Mouse (Mus musculus): ENCODE measurements around the gene Il1rap. TPM values are rescaled to one million over a fixed set of nuclear protein-coding genes. Genes with fewer than 3 reads are reported as not detected.

Il1rap gene
- total RNA-seq (2012; rRNA removed) (5.5 and 5.9 TPM in 2 replicates), polyA plus RNA-seq (2012; ENCODE audit: insufficient read depth in 1 of 2, insufficient read length in 2 of 2, low read depth in 1 of 2, low replicate concordance in 2 of 2, missing spikeins in 1 of 2) (1 to 10 TPM in 1 of 2 experiments, not detected in 1; 5.4 TPM)

GRCm38 (mm10) chr16:26581048-26581912, at the start of gene Il1rap:
Gene Il1rap, plus strand, starts transcription at chr16:26581704.
- DNase-seq (ENCODE audit: low read depth, low spot score), result peak; percentile 93
- no peaks in the 10 kb centered on the region; a peak in 1 of 4 replicates for H3K4me1 ChIP-seq (ENCODE audit: control insufficient read depth in 1 of 2, insufficient read depth in 2 of 2, low read length in 2 of 2)
- peak within 1 kb of the TSS; percentile 10 for H3K27ac ChIP-seq (ENCODE audit: control insufficient read depth, low read depth, low read length)
- H3K79me2 ChIP-seq (ENCODE audit: control insufficient read depth, insufficient read depth, low read length, poor library complexity), result no peaks in the 10 kb centered on the region; the same call in 1 of the 2 replicates
- H3K4me3 ChIP-seq (ENCODE audit: control insufficient read depth in 1 of 2, insufficient read depth in 1 of 2, low read depth in 2 of 2, low read length in 2 of 2), result peak within 1 kb of the TSS; percentile 69 to 95
- no peaks in the 10 kb centered on the region for H3K27me3 ChIP-seq (ENCODE audit: control insufficient read depth in 1 of 2, insufficient read depth in 2 of 2, low read length in 2 of 2)
- peaks cover 0 to 6% of the 10 kb centered on the region in 2 experiments; a peak in 1 of 4 replicates for H3K36me3 ChIP-seq (ENCODE audit: control insufficient read depth in 1 of 2, insufficient read depth in 2 of 2, low read length in 2 of 2)
- H3K9me3 ChIP-seq (replicated peaks; ENCODE audit: insufficient read depth, low read length), result no peaks in the 10 kb centered on the region
- H3K9ac ChIP-seq (ENCODE audit: control insufficient read depth, low read depth, low read length, poor library complexity, severe bottlenecking), result peak within 1 kb of the TSS; percentile 73
- no peak for TF ChIP-seq RCOR1 (IDR thresholded peaks at IDR 0.05; ENCODE audit: low read depth, low read length)
- no peak for TF ChIP-seq MYB (IDR thresholded peaks at IDR 0.05; ENCODE audit: low read depth, low read length)
- no peak; the same call in 1 of the 2 replicates for TF ChIP-seq POLR2AphosphoS2 (IDR thresholded peaks at IDR 0.05; ENCODE audit: low read length)
- TF ChIP-seq ELF1 (IDR thresholded peaks at IDR 0.05; ENCODE audit: low read depth, low read length), result no peak
- TF ChIP-seq E2F4 (IDR thresholded peaks at IDR 0.05; ENCODE audit: borderline replicate concordance, low read depth, low read length), result no peak
- no peak for TF ChIP-seq BHLHE40 (IDR thresholded peaks at IDR 0.05; ENCODE audit: borderline replicate concordance, low read depth, low read length)
- 0 out of 2 replicates have a peak, but pooled peaks have one; percentile 59 for TF ChIP-seq CHD1 (IDR thresholded peaks at IDR 0.05; ENCODE audit: low read depth, low read length)
- no peak for TF ChIP-seq JUND (IDR thresholded peaks at IDR 0.05; ENCODE audit: low read depth, low read length)
- 0 out of 2 replicates have a peak, but pooled peaks have one; percentile 20 for TF ChIP-seq ETS1 (IDR thresholded peaks at IDR 0.05; ENCODE audit: low read depth, low read length)
- TF ChIP-seq ZKSCAN1 (IDR thresholded peaks at IDR 0.05; ENCODE audit: low read depth, low read length), result no peak
- TF ChIP-seq ZC3H11A (IDR thresholded peaks at IDR 0.05; ENCODE audit: low read depth, low read length), result no peak
- TF ChIP-seq CHD2 (IDR thresholded peaks at IDR 0.05; ENCODE audit: low read length), result no peak
- TF ChIP-seq MYC (IDR thresholded peaks at IDR 0.05; ENCODE audit: low read depth, low read length), result peak; percentile 70
- peak; percentile 70 for TF ChIP-seq TBP (IDR thresholded peaks at IDR 0.05; ENCODE audit: low read depth, low read length)
- TF ChIP-seq MAZ (IDR thresholded peaks at IDR 0.05; ENCODE audit: low read depth, low read length), result no peak
- TF ChIP-seq GATA1 (IDR thresholded peaks at IDR 0.05; ENCODE audit: low read depth, low read length), result 0 out of 2 replicates have a peak, but pooled peaks have one; percentile 16
- peak; percentile 51 for TF ChIP-seq TAL1 (IDR thresholded peaks at IDR 0.05; ENCODE audit: low read length)
- TF ChIP-seq POLR2AphosphoS5 (IDR thresholded peaks at IDR 0.05; ENCODE audit: borderline replicate concordance, low read depth, low read length), result no peak; the same call in 1 of the 2 replicates
- TF ChIP-seq KAT2A (conservative IDR thresholded peaks at IDR 0.05; ENCODE audit: low read depth, low read length), result no peak
- no peak for TF ChIP-seq NRF1 (IDR thresholded peaks at IDR 0.05; ENCODE audit: insufficient read depth, low read depth, low read length, poor library complexity, severe bottlenecking)
- peak; percentile 88 to 89 for TF ChIP-seq POLR2A (IDR thresholded peaks at IDR 0.05; ENCODE audit: control insufficient read depth in 1 of 2, insufficient read depth in 1 of 2, low read depth in 1 of 2, low read length in 2 of 2, poor library complexity in 1 of 2)
- no peak for TF ChIP-seq UBTF (IDR thresholded peaks at IDR 0.05; ENCODE audit: borderline replicate concordance, insufficient read depth, low read depth, low read length)
- 0 out of 2 replicates have a peak, but pooled peaks have one; percentile 5 for TF ChIP-seq USF1 (IDR thresholded peaks at IDR 0.05; ENCODE audit: low read depth, low read length)
- TF ChIP-seq CTCF (IDR thresholded peaks at IDR 0.05 in 2 of 3, conservative IDR thresholded peaks at IDR 0.05 in 1 of 3; ENCODE audit: control insufficient read depth in 1 of 3, insufficient read depth in 1 of 3, low read depth in 2 of 3, low read length in 3 of 3, poor library complexity in 1 of 3, severe bottlenecking in 1 of 3), result no peak
- no peak for TF ChIP-seq USF2 (IDR thresholded peaks at IDR 0.05; ENCODE audit: borderline replicate concordance in 1 of 2, insufficient read depth in 1 of 2, low read depth in 1 of 2, low read length in 2 of 2)
- TF ChIP-seq SMC3 (IDR thresholded peaks at IDR 0.05; ENCODE audit: low read depth, low read length), result no peak
- TF ChIP-seq RAD21 (IDR thresholded peaks at IDR 0.05; ENCODE audit: low read depth, low read length), result no peak
- TF ChIP-seq MAX (IDR thresholded peaks at IDR 0.05; ENCODE audit: low read length), result peak; percentile 69
- peak in 1 of 2 experiments; percentile 23; a peak in 1 of 4 replicates for TF ChIP-seq EP300 (IDR thresholded peaks at IDR 0.05; ENCODE audit: low read depth in 1 of 2, low read length in 2 of 2)
- TF ChIP-seq NELFE (IDR thresholded peaks at IDR 0.05; ENCODE audit: low read depth, low read length), result peak; percentile 81
- TF ChIP-seq GABPA (IDR thresholded peaks at IDR 0.05; ENCODE audit: low read depth, low read length), result no peak
- peak; percentile 64 for TF ChIP-seq SIN3A (IDR thresholded peaks at IDR 0.05; ENCODE audit: low read length)
- TF ChIP-seq TCF12 (IDR thresholded peaks at IDR 0.05; ENCODE audit: low read depth, low read length), result peak; percentile 54; the same call in 1 of the 2 replicates
- peak; percentile 77; the same call in 1 of the 2 replicates for TF ChIP-seq ZMIZ1 (IDR thresholded peaks at IDR 0.05; ENCODE audit: low read depth, low read length)

Measured in MEL (cell line).